Mouse (Mus musculus) T-helper 2 cell (primary cell): ENCODE measurements around the gene Gpr50.

Experiments used
- in situ Hi-C: fragments of 300-600 bp; cut with MboI, MseI; formaldehyde crosslinking; loops from one replicate; pipeline ENCODE4 v1.15.1; 2025; ENCODE audit warnings: high pct_unique_total_duplicates

Gpr50 gene

GRCm38 (mm10) chrX:71663374-71663773, at the start of gene Gpr50:
Gene Gpr50 (plus strand): TSS chrX:71663667.
- in situ Hi-C loops = loop anchor here (10.0 to 25.0 kb wide), 2 partner anchors 999 to 1171 kb away; partner anchors contain the start of gene Gabra3

- in situ Hi-C loops = loop anchor here (25.0 kb wide), 1 partner anchor 410 kb away; the partner anchor contains the start of gene Mtm1
Observed at GRCm38 (mm10) chrX:71622286-71622685, 41.2 kb upstream of the Gpr50 start.

GRCm38 (mm10) chrX:71623843-71624242, 39.6 kb upstream of the Gpr50 start:
- in situ Hi-C loops = loop anchor here (25.0 kb wide), 1 partner anchor 412 kb away; the partner anchor contains the start of gene Mtm1

- in situ Hi-C loops = no loop called here
Observed at GRCm38 (mm10) chrX:71628306-71628705, 35.2 kb upstream of the Gpr50 start.

GRCm38 (mm10) chrX:71630709-71631108, 32.8 kb upstream of the Gpr50 start:
- in situ Hi-C loops = no loop called here

- in situ Hi-C loops = no loop called here
Observed at GRCm38 (mm10) chrX:71631130-71631529, 32.3 kb upstream of the Gpr50 start.

GRCm38 (mm10) chrX:71647958-71648357, 15.5 kb upstream of the Gpr50 start:
- in situ Hi-C loops = loop anchor here (10.0 kb wide), 1 partner anchor 1177 kb away; the partner anchor contains the start of gene Gabrq

- in situ Hi-C loops = loop anchor here (10.0 kb wide), 1 partner anchor 1176 kb away; the partner anchor contains the start of gene Gabrq
Observed at GRCm38 (mm10) chrX:71648434-71648833, 15.0 kb upstream of the Gpr50 start.

- in situ Hi-C loops = loop anchor here (10.0 kb wide), 1 partner anchor 1176 kb away; the partner anchor contains the start of gene Gabrq
Observed at GRCm38 (mm10) chrX:71648848-71649454, 14.5 kb upstream of the Gpr50 start.

GRCm38 (mm10) chrX:71649993-71650392, 13.5 kb upstream of the Gpr50 start:
- in situ Hi-C loops = loop anchor here (5.0 to 25.0 kb wide), 3 partner anchors 297 to 1175 kb away; partner anchors contain the start of genes Gabra3 and Gabrq

- in situ Hi-C loops = loop anchor here (10.0 to 25.0 kb wide), 2 partner anchors 1001 to 1173 kb away; partner anchors contain the start of gene Gabra3
Observed at GRCm38 (mm10) chrX:71661794-71662193, 1.7 kb upstream of the Gpr50 start.

- in situ Hi-C loops = loop anchor here (10.0 to 25.0 kb wide), 2 partner anchors 998 to 1171 kb away; partner anchors contain the start of gene Gabra3
Observed at GRCm38 (mm10) chrX:71663871-71664687, 612 bp downstream of the Gpr50 start.

GRCm38 (mm10) chrX:71664688-71665026, 1.2 kb downstream of the Gpr50 start:
- in situ Hi-C loops = loop anchor here (10.0 to 25.0 kb wide), 2 partner anchors 998 to 1170 kb away; partner anchors contain the start of gene Gabra3

GRCm38 (mm10) chrX:71670254-71670653, 6.8 kb downstream of the Gpr50 start:
- in situ Hi-C loops = loop anchor here (25.0 kb wide), 1 partner anchor 992 kb away; the partner anchor contains the start of gene Gabra3

- in situ Hi-C loops = no loop called here
Observed at GRCm38 (mm10) chrX:71700817-71701469, 37.5 kb downstream of the Gpr50 start.
